Mouse (Mus musculus) small intestine, adult 2 months (tissue): Measurements from ENCODE around the gene Dhx29. TPM values are rescaled to one million over a fixed set of nuclear protein-coding genes. Genes with fewer than 3 reads are reported as not detected.

Source experiments
- H3K27ac ChIP-seq: fragments of 200-500 bp; 2 replicates; pipeline ENCODE4 v1.5.1; 2012; ENCODE audit warnings: low read depth, low read length, control low read depth, inconsistent platforms; ENCODE audit not compliant: insufficient read depth
- H3K27me3 ChIP-seq: fragments of 200-500 bp; 2 replicates; pipeline ENCODE4 v1.6.1; 2012; ENCODE audit warnings: mild to moderate bottlenecking, moderate library complexity, low read length, inconsistent platforms; ENCODE audit not compliant: control insufficient read depth, insufficient read depth
- H3K36me3 ChIP-seq: fragments of 200-500 bp; 2 replicates; pipeline ENCODE4 v1.6.1; 2012; ENCODE audit warnings: mild to moderate bottlenecking, low read length, control low read depth, inconsistent platforms; ENCODE audit not compliant: control insufficient read depth, insufficient read depth
- H3K4me1 ChIP-seq: fragments of 200-500 bp; 2 replicates; pipeline ENCODE4 v1.6.1; 2012; ENCODE audit warnings: low read length, inconsistent platforms, mixed read lengths; ENCODE audit not compliant: control insufficient read depth, insufficient read depth, insufficient read length
- H3K4me3 ChIP-seq: fragments of 200-500 bp; 2 replicates; pipeline ENCODE4 v1.5.1; 2012; ENCODE audit warnings: low read depth, mild to moderate bottlenecking, control low read depth, inconsistent platforms, low read length, moderate library complexity
- CTCF ChIP-seq: fragments of 200-500 bp; IDR thresholded peaks from 2 replicates; pipeline ENCODE4 v1.5.1; 2012; ENCODE audit warnings: low read depth, mild to moderate bottlenecking, control low read depth, inconsistent platforms, low read length, moderate library complexity, mixed read lengths; ENCODE audit not compliant: insufficient replicate concordance, insufficient read length; ENCODE audit errors: extremely low read depth
- POLR2A ChIP-seq: fragments of 200-500 bp; IDR thresholded peaks from 2 replicates; pipeline ENCODE4 v1.6.1; 2012; ENCODE audit warnings: low read depth, mild to moderate bottlenecking, control low read depth, inconsistent platforms, low read length, moderate library complexity
- WGBS: fragments of 180-500 bp; shearing (Covaris S2); methylation state at CpG from one replicate; pipeline ENCODE4 v1.1.7; 2018; 5-methylcytosine and 5-hydroxymethylcytosine counted together
- polyA plus RNA-seq: library from polyadenylated mRNA; depleted of rRNA; stranded (reverse); fragments of >200 nt; gene quantifications from 2 replicates; pipeline ENCODE4 v1.2.3, GENCODE M21; 2012

Gene Dhx29
- polyA plus RNA-seq, 1 experiment = 0.63 TPM

GRCm38 (mm10) chr13:112945900-112946299 is 18.6 kb downstream of the Dhx29 start:
- 82% methylated on average over 6 of the region's 6 CpGs for WGBS
- peaks cover 60% of the 10 kb centered on the region for H3K36me3 ChIP-seq
- no peaks in the 10 kb centered on the region for H3K27me3 ChIP-seq
- no peaks in the 10 kb centered on the region for H3K4me1 ChIP-seq
- no peak overlapping the region for H3K27ac ChIP-seq
- TF ChIP-seq POLR2A = no peak
- no peak for TF ChIP-seq CTCF
- H3K4me3 ChIP-seq = no peak overlapping the region

- Histone ChIP-seq H3K4me3 (no peak overlapping the region), H3K27ac (no peak overlapping the region), H3K27me3 (no peaks in the 10 kb centered on the region), H3K36me3 (peaks cover 32% of the 10 kb centered on the region), H3K4me1 (no peaks in the 10 kb centered on the region)
- WGBS = 93% methylated on average over 8 of the region's 8 CpGs
- TF ChIP-seq POLR2A = no peak
- TF ChIP-seq CTCF = no peak
These were observed 26.8 kb downstream of the Dhx29 start for GRCm38 (mm10) chr13:112954067-112954466.

GRCm38 (mm10) chr13:112963081-112963480 is 35.8 kb downstream of the Dhx29 start:
- 73% methylated on average over 5 of the region's 5 CpGs for WGBS

GRCm38 (mm10) chr13:112964421-112964820 is 37.2 kb downstream of the Dhx29 start:
- no peaks in the 10 kb centered on the region for H3K27me3 ChIP-seq
- H3K27ac ChIP-seq = no peak overlapping the region
- H3K4me3 ChIP-seq = no peak overlapping the region
- TF ChIP-seq CTCF (no peak), POLR2A (no peak)
- peaks cover 46% of the 10 kb centered on the region for H3K36me3 ChIP-seq
- 95% methylated on average over 12 of the region's 12 CpGs for WGBS
- H3K4me1 ChIP-seq = no peaks in the 10 kb centered on the region

More at GRCm38 (mm10) chr13:112963081-112963480, 35.8 kb downstream of the Dhx29 start:
- peaks cover 41% of the 10 kb centered on the region for H3K36me3 ChIP-seq
- TF ChIP-seq CTCF (no peak), POLR2A (no peak)
- no peak overlapping the region for H3K27ac ChIP-seq
- no peak overlapping the region for H3K4me3 ChIP-seq
- no peaks in the 10 kb centered on the region for H3K27me3 ChIP-seq
- no peaks in the 10 kb centered on the region for H3K4me1 ChIP-seq

GRCm38 (mm10) chr13:112967267-112967666 is 40.0 kb downstream of the Dhx29 start:
- no peaks in the 10 kb centered on the region for H3K27me3 ChIP-seq
- no peaks in the 10 kb centered on the region for H3K4me1 ChIP-seq
- TF ChIP-seq CTCF (no peak), POLR2A (no peak)
- no peak overlapping the region for H3K4me3 ChIP-seq
- peaks cover 35% of the 10 kb centered on the region for H3K36me3 ChIP-seq
- no peak overlapping the region for H3K27ac ChIP-seq
- WGBS = 91% methylated on average over 5 of the region's 5 CpGs

GRCm38 (mm10) chr13:112976720-112977119 is 49.5 kb downstream of the Dhx29 start:
- no peak overlapping the region for H3K4me3 ChIP-seq
- no peaks in the 10 kb centered on the region for H3K36me3 ChIP-seq
- peaks cover 6% of the 10 kb centered on the region; the same call in 1 of the 2 replicates for H3K27me3 ChIP-seq
- no peaks in the 10 kb centered on the region for H3K4me1 ChIP-seq
- H3K27ac ChIP-seq = no peak overlapping the region
- TF ChIP-seq POLR2A (no peak), CTCF (no peak)
- WGBS = 39% methylated on average over 10 of the region's 10 CpGs

GRCm38 (mm10) chr13:112985605-112986450 is 58.6 kb downstream of the Dhx29 start:
- Histone ChIP-seq H3K4me3 (no peak overlapping the region), H3K27me3 (peaks cover 50% of the 10 kb centered on the region), H3K36me3 (no peaks in the 10 kb centered on the region), H3K27ac (no peak overlapping the region), H3K4me1 (peaks cover 13% of the 10 kb centered on the region)
- 28% methylated on average over 18 of the region's 18 CpGs for WGBS
- TF ChIP-seq POLR2A (no peak), CTCF (no peak)
